Mouse (Mus musculus): Measurements from ENCODE around the gene Art3. TPM values are rescaled to one million over a fixed set of nuclear protein-coding genes. Genes with fewer than 3 reads are reported as not detected.

Gene Art3
- polyA plus RNA-seq, 1 experiment from 2014 or later = 3.5 TPM

- Histone ChIP-seq H3K9ac (replicated peaks) (no peak overlapping the region), H3K4me1 (no peaks in the 10 kb centered on the region), H3K27me3 (no peaks in the 10 kb centered on the region), H3K4me2 (replicated peaks) (no peak overlapping the region), H3K4me3 (no peak overlapping the region), H3K9me3 (no peaks in the 10 kb centered on the region), H3K27ac (replicated peaks) (no peak overlapping the region), H3K36me3 (peaks cover 6% of the 10 kb centered on the region; the same call in 1 of the 2 replicates)
- 91% methylated on average over 9 of the region's 9 CpGs for WGBS
- ATAC-seq (replicated peaks) = no peak
Measured at GRCm38 (mm10) chr5:92409361-92410155, 77.9 kb downstream of the Art3 start.

DNA sequence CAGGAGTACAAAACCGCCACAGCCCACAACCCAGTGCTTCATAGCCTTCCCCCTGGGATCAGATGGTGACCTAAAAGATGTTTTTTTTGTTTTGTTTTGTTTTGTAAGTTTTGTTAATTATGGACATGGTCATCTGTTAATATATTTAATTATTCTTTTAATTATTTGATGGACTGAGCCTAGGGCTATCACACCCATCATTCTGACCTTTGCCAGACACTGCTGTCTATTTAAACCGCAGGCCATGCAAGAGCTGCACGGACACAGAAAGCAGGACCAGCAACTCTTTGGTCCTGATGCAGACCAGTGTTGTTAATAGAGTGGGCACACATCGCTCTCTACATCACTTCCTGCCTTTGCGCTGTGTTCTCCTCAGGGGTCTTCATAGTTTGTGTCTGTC lies 78.9 kb downstream of the Art3 start:
- Histone ChIP-seq H3K4me1 (no peaks in the 10 kb centered on the region), H3K4me3 (no peak overlapping the region), H3K27ac (replicated peaks) (no peak overlapping the region), H3K4me2 (replicated peaks) (no peak overlapping the region), H3K36me3 (peaks cover 14% of the 10 kb centered on the region; the same call in 1 of the 2 replicates), H3K9me3 (no peaks in the 10 kb centered on the region), H3K27me3 (no peaks in the 10 kb centered on the region), H3K9ac (replicated peaks) (no peak overlapping the region)
- no peak for ATAC-seq (replicated peaks)
- WGBS = 93% methylated on average over 5 of the region's 5 CpGs

DNA sequence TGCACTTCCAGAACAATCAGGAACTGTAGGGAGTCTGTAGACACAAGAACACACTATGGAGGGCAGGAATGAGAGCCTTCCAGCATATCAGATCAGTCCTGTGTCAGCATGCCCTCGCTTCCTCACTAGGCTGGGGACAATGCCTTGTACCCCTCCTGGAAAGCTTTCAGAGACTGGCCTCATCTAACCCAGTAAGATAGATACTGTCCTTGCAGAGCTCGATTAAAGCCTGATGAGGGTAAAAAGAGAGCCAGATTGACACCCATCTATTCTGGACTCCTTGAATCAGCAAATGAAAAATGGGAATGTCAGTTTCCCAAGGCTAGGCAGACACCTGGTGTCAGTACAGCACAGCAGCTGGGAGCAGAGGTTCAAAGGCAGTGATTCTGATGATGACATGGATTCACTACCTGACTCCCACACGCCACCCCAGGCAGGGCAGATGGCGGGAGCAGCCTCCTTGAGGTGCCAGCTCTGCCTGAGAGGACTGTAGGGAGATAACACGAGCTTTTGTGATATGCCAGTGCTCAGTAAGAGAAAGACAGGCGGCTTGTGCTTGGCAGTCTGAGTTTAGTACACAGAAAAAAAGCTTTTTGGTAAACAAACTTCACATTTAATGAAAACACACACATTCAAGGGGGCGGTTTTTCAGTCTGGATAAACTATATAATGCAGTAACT lies 80.0 kb downstream of the Art3 start:
- Histone ChIP-seq H3K9me3 (no peaks in the 10 kb centered on the region), H3K9ac (replicated peaks) (no peak overlapping the region), H3K27me3 (no peaks in the 10 kb centered on the region), H3K27ac (replicated peaks) (no peak overlapping the region), H3K4me1 (no peaks in the 10 kb centered on the region), H3K36me3 (peaks cover 22% of the 10 kb centered on the region), H3K4me3 (no peak overlapping the region), H3K4me2 (replicated peaks) (no peak overlapping the region)
- 73% methylated on average over 7 of the region's 7 CpGs for WGBS
- no peak for ATAC-seq (replicated peaks)

DNA sequence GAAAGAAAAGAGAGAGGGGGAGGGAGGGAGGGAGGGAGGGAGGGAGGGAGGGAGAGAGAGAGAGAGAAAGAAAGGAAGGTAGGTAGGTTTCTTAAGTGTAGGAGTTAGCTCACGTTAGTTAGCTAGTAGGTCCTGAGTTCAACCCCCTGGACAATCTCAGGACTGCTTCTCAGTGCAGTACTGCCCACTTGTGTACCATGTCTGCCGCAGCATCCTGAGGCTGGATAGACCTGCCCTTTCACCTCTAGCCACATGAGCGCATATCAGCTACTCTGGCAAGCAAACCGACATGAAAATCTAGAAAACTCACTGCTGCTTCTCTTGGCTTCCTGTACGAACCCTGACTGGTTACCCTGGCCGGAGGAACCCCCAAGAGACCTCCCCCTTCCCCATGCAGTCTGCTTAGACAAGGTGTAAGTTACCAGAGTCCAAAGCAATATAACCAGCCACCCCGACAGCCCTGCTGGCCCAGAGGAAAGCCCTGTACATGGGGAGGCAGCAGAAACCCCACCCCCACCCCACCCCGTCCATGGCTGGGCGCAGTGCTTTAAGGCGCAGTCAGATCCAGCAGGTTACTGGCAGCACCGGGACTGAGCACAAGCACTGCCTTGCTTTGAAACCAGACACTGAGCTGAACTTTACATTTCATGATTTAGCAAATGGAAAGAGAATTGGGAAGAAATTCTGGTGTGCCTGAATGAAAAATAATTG lies 81.8 kb downstream of the Art3 start:
- H3K36me3 ChIP-seq = peaks cover 39% of the 10 kb centered on the region
- no peaks in the 10 kb centered on the region for H3K9me3 ChIP-seq
- no peak overlapping the region for H3K4me3 ChIP-seq
- no peaks in the 10 kb centered on the region for H3K27me3 ChIP-seq
- H3K9ac ChIP-seq (replicated peaks) = no peak overlapping the region
- no peak overlapping the region for H3K4me2 ChIP-seq (replicated peaks)
- no peaks in the 10 kb centered on the region for H3K4me1 ChIP-seq
- no peak overlapping the region for H3K27ac ChIP-seq (replicated peaks)
- peak; percentile 39; the same call in 1 of the 2 replicates for ATAC-seq (replicated peaks)
- WGBS = 93% methylated on average over 11 of the region's 11 CpGs

DNA sequence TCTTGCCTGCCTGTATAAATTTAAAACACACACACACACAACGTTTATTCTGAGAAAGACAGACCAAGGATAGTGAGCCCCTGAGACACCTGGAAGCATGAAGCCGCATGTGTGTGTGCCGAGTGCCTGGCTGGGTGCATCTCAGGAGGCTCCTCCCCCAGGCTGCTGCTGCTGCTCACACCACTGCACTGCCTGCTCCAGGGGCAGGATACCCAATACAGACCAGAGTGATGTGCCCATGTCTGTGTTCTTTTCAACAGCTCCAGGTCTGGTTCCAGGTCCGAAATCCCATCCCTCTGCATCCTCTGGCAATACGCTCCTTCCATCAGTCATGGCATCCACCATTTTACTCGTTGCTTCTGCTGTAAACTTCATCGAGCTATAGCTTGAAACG lies 82.4 kb downstream of the Art3 start:
- Histone ChIP-seq H3K4me1 (no peaks in the 10 kb centered on the region), H3K36me3 (peaks cover 43% of the 10 kb centered on the region), H3K9ac (replicated peaks) (no peak overlapping the region), H3K27ac (replicated peaks) (no peak overlapping the region), H3K27me3 (no peaks in the 10 kb centered on the region), H3K4me3 (no peak overlapping the region), H3K9me3 (no peaks in the 10 kb centered on the region), H3K4me2 (replicated peaks) (no peak overlapping the region)
- 94% methylated on average over 8 of the region's 8 CpGs for WGBS
- 0 out of 2 replicates have a peak, but pooled peaks have one; percentile 35 for ATAC-seq (replicated peaks)

DNA sequence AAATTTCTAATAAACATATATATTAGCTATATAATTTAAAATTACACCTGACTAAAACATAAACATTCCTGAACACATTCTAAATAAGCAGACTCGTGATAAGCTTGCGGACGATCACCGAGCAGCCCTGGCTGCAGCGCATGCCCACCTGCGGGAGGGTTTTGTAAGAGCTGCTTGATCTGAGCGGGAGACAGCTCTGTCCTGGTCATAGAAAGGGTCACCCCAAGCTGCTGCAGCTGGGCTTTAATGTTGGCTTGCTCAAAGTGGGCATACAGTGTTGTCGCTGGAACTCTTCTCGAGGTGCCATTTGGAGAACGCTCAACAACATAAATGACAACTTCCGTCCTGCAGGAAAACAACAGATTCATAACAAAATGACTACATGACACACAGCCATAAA lies 92.5 kb downstream of the Art3 start:
- Histone ChIP-seq H3K4me3 (no peak overlapping the region), H3K9me3 (no peaks in the 10 kb centered on the region), H3K36me3 (peaks cover 83% of the 10 kb centered on the region), H3K9ac (replicated peaks) (no peak overlapping the region), H3K27me3 (no peaks in the 10 kb centered on the region), H3K27ac (replicated peaks) (no peak overlapping the region), H3K4me2 (replicated peaks) (no peak overlapping the region), H3K4me1 (no peaks in the 10 kb centered on the region)
- no peak for ATAC-seq (replicated peaks)
- WGBS = 95% methylated on average over 11 of the region's 11 CpGs

DNA sequence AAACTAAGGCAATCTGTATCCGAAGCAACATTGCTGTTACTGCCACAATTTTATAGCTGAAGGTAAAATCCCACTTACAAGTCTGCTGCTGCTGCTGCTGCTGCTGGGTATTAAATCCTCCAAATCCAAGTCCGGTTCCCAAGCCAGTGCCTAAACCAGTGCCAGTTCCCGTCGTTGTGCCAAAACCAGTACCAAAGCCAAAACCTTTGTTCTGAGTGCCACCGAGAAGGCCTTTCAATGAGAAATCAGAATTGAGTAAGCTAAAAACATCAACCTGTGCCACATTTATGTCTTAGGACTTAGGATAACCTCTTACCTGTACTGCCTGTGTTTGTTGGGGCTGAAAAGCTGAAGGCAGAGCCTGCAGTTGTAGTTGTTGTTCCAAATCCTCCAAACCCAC lies 99.1 kb downstream of the Art3 start:
- Histone ChIP-seq H3K9me3 (no peaks in the 10 kb centered on the region), H3K4me3 (no peak overlapping the region), H3K36me3 (peaks cover 31% of the 10 kb centered on the region), H3K4me2 (replicated peaks) (no peak overlapping the region), H3K4me1 (peaks cover 39% of the 10 kb centered on the region), H3K27ac (replicated peaks) (peak overlapping the region; percentile 29), H3K27me3 (no peaks in the 10 kb centered on the region), H3K9ac (replicated peaks) (no peak overlapping the region)
- ATAC-seq (replicated peaks) = no peak
- 68% methylated on average over 5 of the region's 5 CpGs for WGBS

GRCm38 (mm10) chr5:92431611-92432010 lies 100.0 kb downstream of the Art3 start:
- ATAC-seq (replicated peaks) = no peak
- 31% methylated on average over 7 of the region's 7 CpGs for WGBS
- Histone ChIP-seq H3K4me3 (no peak overlapping the region), H3K27me3 (no peaks in the 10 kb centered on the region), H3K9me3 (no peaks in the 10 kb centered on the region), H3K9ac (replicated peaks) (no peak overlapping the region), H3K4me2 (replicated peaks) (peak overlapping the region; percentile 22; the same call in 1 of the 2 replicates), H3K4me1 (peaks cover 39% of the 10 kb centered on the region), H3K27ac (replicated peaks) (peak overlapping the region; percentile 48), H3K36me3 (peaks cover 28% of the 10 kb centered on the region)

DNA sequence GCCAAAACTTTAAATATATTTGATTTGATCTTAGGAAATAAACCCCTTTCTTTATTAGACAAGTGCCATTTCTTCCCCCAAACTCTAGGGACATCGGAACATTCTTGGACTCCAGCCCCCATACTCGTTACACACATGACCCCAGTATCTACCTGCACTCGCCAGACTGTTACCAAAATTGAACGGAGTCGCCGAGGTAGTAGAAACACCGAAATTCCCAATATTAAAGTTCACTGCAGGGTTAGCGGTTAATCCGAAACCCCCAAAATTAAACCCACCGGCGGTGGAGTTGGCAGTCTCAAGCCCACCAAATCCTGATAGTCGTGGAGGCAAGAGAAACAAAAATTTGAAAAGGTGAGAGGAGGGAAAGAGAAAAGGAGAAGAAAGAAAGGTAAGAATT lies 102.4 kb downstream of the Art3 start:
- Histone ChIP-seq H3K27me3 (no peaks in the 10 kb centered on the region), H3K4me2 (replicated peaks) (peak overlapping the region; percentile 70), H3K9ac (replicated peaks) (peak overlapping the region; percentile 78), H3K4me1 (peaks cover 39% of the 10 kb centered on the region), H3K36me3 (peaks cover 4% of the 10 kb centered on the region; the same call in 1 of the 2 replicates), H3K9me3 (no peaks in the 10 kb centered on the region), H3K27ac (replicated peaks) (no peak overlapping the region), H3K4me3 (peak overlapping the region; percentile 94)
- under 1% methylated on average over 12 of the region's 12 CpGs for WGBS
- ATAC-seq (replicated peaks) = no peak

DNA sequence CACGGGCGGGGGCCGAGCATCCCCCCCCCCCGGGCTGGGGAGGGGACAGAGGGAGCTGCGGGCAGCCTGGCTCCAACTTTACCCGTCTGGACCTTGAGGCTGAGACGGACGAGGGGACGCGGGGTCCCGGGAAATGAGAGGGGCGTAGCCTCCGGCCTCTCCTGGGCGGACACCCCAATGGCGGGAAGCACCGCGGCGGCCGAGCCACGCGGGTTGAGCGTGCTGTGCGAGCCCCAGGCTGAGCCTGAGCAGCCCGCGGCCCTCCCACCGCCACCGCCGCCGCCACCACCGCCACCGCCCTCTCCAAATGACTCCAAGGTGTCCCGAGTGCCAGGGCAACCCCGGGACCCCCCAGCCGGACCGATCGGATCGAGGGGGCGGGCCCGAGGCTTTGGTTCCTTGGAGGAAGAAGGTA lies 103.0 kb downstream of the Art3 start:
- Histone ChIP-seq H3K9me3 (no peaks in the 10 kb centered on the region), H3K4me1 (peaks cover 39% of the 10 kb centered on the region), H3K27me3 (no peaks in the 10 kb centered on the region), H3K36me3 (no peaks in the 10 kb centered on the region), H3K27ac (replicated peaks) (peak overlapping the region; percentile 86), H3K4me2 (replicated peaks) (peak overlapping the region; percentile 70), H3K9ac (replicated peaks) (peak overlapping the region; percentile 78), H3K4me3 (peak overlapping the region; percentile 94)
- ATAC-seq (replicated peaks) = peak; percentile 69
- 0% methylated on average over 39 of the region's 39 CpGs for WGBS

GRCm38 (mm10) chr5:92435025-92435584 lies 103.5 kb downstream of the Art3 start, which contains the start of gene Nup54:
Nup54 (minus strand) TSS chr5:92435219.
- Histone ChIP-seq H3K9ac (replicated peaks) (peak within 1 kb of the TSS; percentile 78), H3K27me3 (no peaks in the 10 kb centered on the region), H3K4me2 (replicated peaks) (peak within 1 kb of the TSS; percentile 70), H3K4me1 (peaks cover 39% of the 10 kb centered on the region), H3K9me3 (no peaks in the 10 kb centered on the region), H3K36me3 (no peaks in the 10 kb centered on the region), H3K27ac (replicated peaks) (peak within 1 kb of the TSS; percentile 86), H3K4me3 (peak within 1 kb of the TSS; percentile 94)
- peak; percentile 100 for ATAC-seq (replicated peaks)
- under 1% methylated on average over 34 of the region's 34 CpGs for WGBS
